Mouse (Mus musculus) megakaryocyte, adult 5-6 weeks (primary cell): ENCODE results near the gene Rnf208. TPM values are rescaled to one million over a fixed set of nuclear protein-coding genes. Genes with fewer than 3 reads are reported as not detected.

Source experiments
- ATAC-seq: 2 replicates; pipeline ENCODE4 v1.8.0; 2016; ENCODE audit warnings: mild to moderate bottlenecking, inconsistent platforms; ENCODE audit not compliant: poor library complexity, severe bottlenecking
- total RNA-seq, 2 experiments: library from RNA; stranded (forward) in 1 of 2; stranded (reverse) in 1 of 2; fragments of 153-499, 151-499 nt in 1 of 2; fragments of 221-1000, 200-1000 nt in 1 of 2; gene quantifications; 2 replicates each; pipeline versions ENCODE4 v1.2.3 to v1.2.4; 2015 to 2017

The Rnf208 gene
- total RNA-seq (2015) = 0.14 TPM in 1 of 2 replicates, not detected in the other
- total RNA-seq (2017) = not detected in 2 replicates

GRCm38 (mm10) chr2:25242101-25242506 is at the start of gene Rnf208, which contains the start of gene Cysrt1:
Gene Rnf208 (plus strand): TSS chr2:25242255.
Gene Cysrt1 (minus strand): TSS chr2:25242452.
- ATAC-seq = no peak

GRCm38 (mm10) chr2:25193330-25193770 is 48.7 kb upstream of the Rnf208 start:
- peak; percentile 44 for ATAC-seq

DNA sequence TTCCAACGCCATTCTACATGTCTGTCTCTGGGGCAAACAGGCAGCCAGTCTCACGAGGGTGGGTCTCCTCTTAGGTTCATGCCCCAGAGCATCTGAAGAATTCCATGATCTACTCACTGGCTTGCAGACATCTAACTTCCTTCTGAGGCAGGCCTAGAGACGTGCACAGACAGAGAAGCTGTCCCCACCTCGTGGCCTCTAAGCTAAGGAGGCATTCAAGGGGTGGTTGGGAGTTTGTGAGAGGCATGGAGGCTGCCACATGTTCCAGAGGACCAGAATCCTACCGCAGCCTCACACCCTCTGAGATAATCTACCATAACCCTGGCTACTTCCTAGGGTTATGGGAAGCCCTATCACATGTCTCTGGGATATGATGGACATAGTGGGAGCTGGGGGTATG is 48.0 kb upstream of the Rnf208 start:
- ATAC-seq = no peak

- peak; percentile 51 for ATAC-seq
These were observed 47.4 kb upstream of the Rnf208 start for GRCm38 (mm10) chr2:25194486-25195171.

DNA sequence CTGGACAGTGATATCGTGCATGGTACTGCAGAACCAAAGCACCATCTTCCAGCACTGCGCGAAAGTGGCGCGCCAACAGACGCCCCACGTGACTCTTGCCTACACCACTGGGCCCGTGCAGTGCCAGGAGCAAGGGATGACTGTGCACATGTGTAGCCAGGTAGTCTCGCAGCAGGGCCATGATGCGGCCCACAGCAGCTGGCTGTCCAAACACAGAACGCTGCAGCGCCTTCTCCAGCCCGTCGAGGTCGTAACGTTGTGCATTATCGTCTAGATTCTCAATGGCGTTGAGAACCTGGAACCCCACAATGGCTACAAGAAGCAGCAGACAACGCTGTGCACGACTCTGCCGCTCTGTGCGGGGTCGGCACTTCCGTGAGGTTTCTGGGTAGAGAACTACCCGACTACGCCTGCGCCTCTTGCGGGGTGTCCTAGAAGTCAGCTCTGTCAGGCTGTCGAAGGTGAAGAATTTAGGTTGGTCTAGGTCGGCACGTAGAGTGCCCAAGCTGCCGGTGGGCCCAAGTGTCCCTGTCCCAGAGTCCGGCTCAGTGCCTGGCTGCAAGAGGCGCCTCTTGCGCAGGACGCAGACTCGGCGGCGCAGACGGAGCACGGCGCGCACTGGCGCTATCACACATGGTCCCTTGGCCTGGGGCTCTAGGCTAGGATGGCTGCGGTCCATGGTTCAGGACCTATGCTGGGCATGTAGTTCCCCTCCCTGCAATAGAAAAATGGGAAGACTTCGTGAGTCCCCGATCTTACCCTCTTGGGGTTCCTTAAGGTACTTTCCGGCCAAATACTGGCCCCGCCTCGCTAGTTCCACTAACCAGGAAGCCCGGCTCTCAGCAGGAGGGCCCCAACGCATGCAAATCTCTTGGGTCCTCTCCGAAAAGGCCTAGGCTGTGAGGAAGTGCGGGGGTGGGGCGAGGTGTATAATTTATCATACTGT is 46.6 kb upstream of the Rnf208 start:
- peak; percentile 41 for ATAC-seq

- ATAC-seq = peak; percentile 63
These were observed 45.7 kb upstream of the Rnf208 start, which contains the start of gene Tor4a for GRCm38 (mm10) chr2:25196172-25196954. Gene Tor4a (minus strand): TSS chr2:25196886.

- ATAC-seq = no peak
These were observed 44.9 kb upstream of the Rnf208 start for GRCm38 (mm10) chr2:25197191-25197590.

DNA sequence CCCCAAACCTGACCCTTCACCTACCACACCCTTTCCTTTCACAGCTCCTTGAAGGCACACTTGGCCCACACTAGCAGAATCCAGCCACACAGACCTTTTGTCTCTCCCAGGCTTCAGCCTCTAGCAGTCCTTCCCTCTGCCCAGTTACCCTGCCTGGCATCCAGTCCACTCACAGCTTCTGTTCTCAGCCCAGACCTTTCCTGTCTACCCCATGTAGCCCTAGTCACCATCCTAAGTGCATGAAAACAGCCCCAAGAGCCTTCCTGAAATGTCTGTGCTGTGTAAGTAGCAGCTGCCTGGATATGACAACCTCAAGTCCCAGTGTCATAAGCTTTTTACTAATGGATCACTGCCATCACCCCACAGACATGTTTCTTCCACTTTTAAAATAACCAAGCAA is 44.1 kb upstream of the Rnf208 start:
- no peak for ATAC-seq

DNA sequence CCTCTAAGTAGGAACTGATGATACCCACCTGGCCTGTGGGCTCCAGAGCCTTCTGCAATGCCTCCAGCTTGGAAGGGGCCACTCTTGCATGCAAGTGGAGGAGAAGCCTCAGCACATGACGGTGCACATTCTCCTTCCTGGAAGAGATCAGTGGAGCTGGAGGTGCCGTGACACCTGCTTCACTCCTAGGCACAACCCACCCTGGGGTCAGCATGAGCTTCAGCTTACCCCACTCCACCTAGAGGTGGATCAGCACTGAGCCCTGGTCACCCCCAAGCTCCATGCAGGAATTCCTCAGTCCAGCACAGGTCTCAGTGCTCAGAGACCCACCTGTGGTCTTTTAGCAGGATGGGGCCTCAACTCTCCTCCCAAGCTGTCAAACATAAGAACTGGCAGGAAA is 41.4 kb upstream of the Rnf208 start:
- ATAC-seq = no peak

GRCm38 (mm10) chr2:25203631-25204214 is 38.3 kb upstream of the Rnf208 start:
- no peak for ATAC-seq

DNA sequence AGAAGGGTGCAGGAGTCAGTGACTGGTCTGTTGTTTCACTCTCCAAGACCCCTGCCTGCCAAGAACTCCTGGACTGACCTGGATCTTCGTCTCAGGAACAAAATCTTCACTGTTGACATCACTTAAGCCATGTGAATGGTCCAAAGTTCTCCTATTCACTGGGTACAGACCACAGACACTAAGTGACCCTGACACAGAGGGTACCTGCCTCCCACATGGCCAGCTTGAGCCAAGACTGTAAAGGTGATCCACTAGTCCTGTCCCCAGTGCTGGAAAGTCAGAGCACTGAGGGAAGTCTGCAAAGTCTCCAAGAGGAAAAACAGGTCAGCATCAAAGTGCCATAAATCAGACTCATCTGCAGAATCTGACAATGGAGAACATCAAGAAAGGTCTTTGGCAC is 34.5 kb upstream of the Rnf208 start:
- ATAC-seq = no peak

DNA sequence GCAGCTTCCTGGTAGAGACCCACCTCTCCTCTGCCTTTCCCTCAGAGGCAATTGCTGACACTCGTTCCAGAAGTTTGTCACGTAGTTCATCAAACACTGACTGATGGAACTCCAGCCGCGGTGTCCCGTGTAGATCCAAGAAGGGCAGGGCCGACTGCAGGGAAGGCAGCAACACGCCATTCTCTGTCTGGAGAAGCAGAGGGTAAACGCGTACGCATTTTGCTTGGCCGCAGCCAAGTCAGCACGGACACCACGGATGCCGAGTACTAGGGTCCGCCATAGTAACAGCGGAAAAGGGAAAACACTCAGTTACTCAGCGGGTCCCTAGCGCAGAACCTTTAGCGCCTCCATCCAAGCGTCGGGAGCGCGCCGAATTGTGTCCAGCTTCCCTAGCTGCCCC is 31.4 kb upstream of the Rnf208 start:
- ATAC-seq = peak; percentile 19

GRCm38 (mm10) chr2:25211121-25211670 is 30.9 kb upstream of the Rnf208 start, which contains the start of gene Nelfb:
Gene Nelfb (minus strand): TSS chr2:25211489.
- peak; percentile 99 for ATAC-seq

GRCm38 (mm10) chr2:25213266-25213865 is 28.7 kb upstream of the Rnf208 start:
- no peak for ATAC-seq

GRCm38 (mm10) chr2:25214444-25214843 is 27.6 kb upstream of the Rnf208 start, which contains the start of gene Stpg3:
Gene Stpg3 (minus strand): TSS chr2:25214637.
- ATAC-seq = no peak

DNA sequence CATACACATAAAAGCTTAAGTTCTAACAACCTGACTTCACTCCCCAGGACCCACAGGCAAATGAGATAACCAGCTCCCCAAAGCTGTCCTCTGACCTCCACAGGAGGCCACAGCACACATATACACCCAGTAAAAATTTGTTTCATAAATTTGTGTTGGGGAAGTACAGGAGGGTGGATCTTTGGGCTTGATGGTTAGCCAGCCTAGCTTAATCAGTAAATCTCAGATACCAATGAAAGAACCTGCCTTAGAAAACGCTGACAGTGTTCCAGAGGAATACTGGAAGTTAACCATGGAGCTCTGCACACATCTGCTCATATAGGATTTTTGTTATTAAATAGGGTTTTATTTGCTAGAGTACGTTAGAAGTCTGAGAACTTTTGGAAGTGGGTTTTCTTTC is 24.4 kb upstream of the Rnf208 start:
- ATAC-seq = no peak

DNA sequence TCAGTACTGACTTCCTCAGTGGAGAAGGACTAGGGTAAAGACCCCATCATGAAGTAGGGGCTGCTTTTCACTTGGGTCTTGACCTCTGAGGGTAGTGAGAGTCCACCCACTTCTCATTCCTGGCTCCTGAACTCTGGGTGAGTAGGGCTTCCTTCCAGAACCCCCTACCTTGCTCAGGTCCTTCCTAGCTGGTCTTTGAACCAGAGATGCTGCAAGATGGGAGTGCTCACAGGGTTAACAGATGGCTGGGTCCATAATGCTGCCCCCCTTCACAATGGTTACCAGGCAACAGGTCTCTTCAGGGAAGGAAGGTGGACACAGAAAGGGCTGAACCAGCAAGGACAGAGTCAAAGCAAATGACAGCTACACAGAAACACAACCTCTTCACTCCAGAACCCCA is 23.6 kb upstream of the Rnf208 start, which contains the start of gene Fam166a:
Fam166a (plus strand) TSS at position 301 of the 400 bp plus-strand sequence.
- ATAC-seq = no peak

DNA sequence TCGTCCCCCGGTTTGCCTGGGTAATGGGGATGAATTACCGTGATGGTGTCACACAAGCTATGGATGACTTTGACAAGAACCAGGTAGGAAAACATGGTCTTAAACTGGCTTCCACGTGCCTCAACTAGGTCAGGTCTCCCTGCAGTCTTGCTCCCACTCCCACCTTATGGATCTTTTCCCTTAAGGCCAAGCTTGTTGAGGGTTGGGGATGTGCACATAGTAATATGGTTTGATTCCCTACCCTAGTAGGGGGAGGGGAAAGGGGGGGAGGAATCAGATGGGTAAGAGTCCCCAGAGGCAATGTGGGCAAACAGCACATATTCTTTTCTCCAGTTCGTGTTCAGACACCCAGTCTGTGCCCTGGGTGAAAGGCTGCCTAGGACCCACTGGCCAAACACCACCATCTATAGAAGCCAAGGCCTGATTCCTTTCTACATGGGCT is 20.7 kb upstream of the Rnf208 start:
- no peak for ATAC-seq
